In the genomic region with DNA sequence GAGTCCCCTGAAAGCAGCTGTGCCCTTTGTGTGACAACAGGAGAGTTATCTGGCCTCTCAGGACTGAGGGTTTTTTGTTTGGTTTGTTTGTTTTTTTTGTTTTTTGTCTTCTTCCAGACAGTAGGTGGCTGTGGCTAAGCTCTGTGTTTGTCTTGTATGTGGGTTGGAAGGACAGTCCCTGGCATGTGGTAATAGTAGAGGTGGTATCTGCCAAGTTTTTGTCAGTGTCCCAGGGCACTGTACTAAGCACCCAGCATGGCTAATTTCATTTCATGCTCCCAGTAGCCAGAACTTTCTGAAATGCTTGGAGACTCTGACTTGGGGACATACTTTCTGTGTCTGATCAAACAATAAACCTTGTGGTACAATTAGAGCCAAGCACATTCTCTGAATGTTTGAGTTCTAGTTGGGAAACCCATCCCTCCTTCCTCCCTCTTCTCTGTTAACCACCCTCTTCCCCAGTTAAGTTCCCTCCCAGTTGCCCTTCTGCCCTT, we compare ENCODE assay signal across 29 mouse cellular contexts.
DNase-seq lines count a peak whose midpoint lies in the region; ATAC-seq and TF ChIP-seq lines count a peak whose summit lies in the region.
"Had no signal": no experiment of that assay in that cellular context is flagged by ENCODE, and none has a peak within 500 bp of the region (broad histone marks: within the 10 kb centered on the region; RNA-seq: fewer than 3 reads in every experiment).

No protein-coding gene starts in this region.

- H3K4me1 ChIP-seq in liver, postnatal 0 days (ENCODE audit: insufficient read depth): 0 out of 2 replicates have a peak, but pooled peaks cover 3% of the 10 kb centered on the region
- H3K4me1 ChIP-seq: forebrain, embryonic 12.5 days; heart, embryonic 10.5 days; liver, embryonic 13.5 days; megakaryocyte, embryonic 14.5 days had no signal

- no peak for TF ChIP-seq CTCF in liver, postnatal 0 days (IDR thresholded peaks at IDR 0.05; ENCODE audit: low read depth)

- no peak overlapping the region for H3K9ac ChIP-seq in liver, postnatal 0 days (replicated peaks)
- H3K9ac ChIP-seq: embryonic facial prominence, embryonic 13.5 days; forebrain, embryonic 12.5 days; forebrain, postnatal 0 days; heart, embryonic 15.5 days; kidney, embryonic 15.5 days; limb, embryonic 12.5 days; liver, embryonic 13.5 days; lung, embryonic 14.5 days had no signal

- no peaks in the 10 kb centered on the region for H3K36me3 ChIP-seq in liver, postnatal 0 days (replicated peaks; ENCODE audit: insufficient read depth, low read length)
- H3K36me3 ChIP-seq: embryonic facial prominence, embryonic 13.5 days; forebrain, embryonic 12.5 days; heart, embryonic 10.5 days; heart, embryonic 15.5 days; kidney, embryonic 15.5 days; limb, embryonic 12.5 days; liver, embryonic 13.5 days had no signal

- no peak overlapping the region for H3K4me3 ChIP-seq in liver, postnatal 0 days (ENCODE audit: low read depth, low read length)
- H3K4me3 ChIP-seq: embryonic facial prominence, embryonic 13.5 days; erythroblast, embryonic 14.5 days; forebrain, embryonic 12.5 days; heart, embryonic 10.5 days; heart, embryonic 15.5 days; kidney, embryonic 15.5 days; limb, embryonic 12.5 days; liver, embryonic 13.5 days; megakaryocyte, embryonic 14.5 days had no signal

- DNase-seq in adrenal gland, postnatal 14 days: peak; percentile 11
- no peak for DNase-seq in adrenal gland, postnatal 4 days (ENCODE audit: low spot score in 2 of 2)
- no peak for DNase-seq in liver, postnatal 0 days
- DNase-seq in liver (no peak), adipocyte (ENCODE audit: low spot score) (peak; percentile 61)
- DNase-seq in skeletal muscle tissue, adult 2 months (ENCODE audit: low read depth, low spot score): peak; percentile 13
- DNase-seq: adrenal gland, adult 8-10 months; cerebellum, adult 8-10 months; forebrain, postnatal 0 days; kidney, adult 18-20 months; kidney, postnatal 25 days; liver, embryonic 13.5 days; lung, embryonic 14.5 days; lung, postnatal 4 days; midbrain, embryonic 14.5 days; right cerebral cortex, postnatal 25 days; thymus, adult 18-20 months; thymus, postnatal 36 days had no signal

- no peak overlapping the region for H3K27ac ChIP-seq in liver, postnatal 0 days (ENCODE audit: low read depth)
- H3K27ac ChIP-seq: embryonic facial prominence, embryonic 13.5 days; forebrain, embryonic 12.5 days; heart, embryonic 10.5 days; heart, embryonic 15.5 days; kidney, embryonic 15.5 days; limb, embryonic 12.5 days; liver, embryonic 13.5 days; stomach, postnatal 0 days had no signal

- no peaks in the 10 kb centered on the region for H3K9me3 ChIP-seq in liver, postnatal 0 days (ENCODE audit: low read length)
- H3K9me3 ChIP-seq: embryonic facial prominence, embryonic 13.5 days; forebrain, embryonic 12.5 days; heart, embryonic 10.5 days; heart, embryonic 15.5 days; kidney, embryonic 15.5 days; limb, embryonic 12.5 days; liver, embryonic 13.5 days had no signal

- ATAC-seq in liver, postnatal 0 days: peak; percentile 51; the same call in 1 of the 2 replicates
- ATAC-seq in erythroblast, adult 5-6 weeks (replicated peaks; ENCODE audit: low FRiP score, poor library complexity, severe bottlenecking): no peak
- ATAC-seq: forebrain, postnatal 0 days; hindbrain, embryonic 16.5 days had no signal

- TF ChIP-seq EP300 in liver, postnatal 0 days (IDR thresholded peaks at IDR 0.05; ENCODE audit: low read depth): no peak

- H3K27me3 ChIP-seq in liver, postnatal 0 days (ENCODE audit: insufficient read depth, low read length): no peaks in the 10 kb centered on the region
- H3K27me3 ChIP-seq: embryonic facial prominence, embryonic 13.5 days; forebrain, embryonic 12.5 days; heart, embryonic 15.5 days; kidney, embryonic 15.5 days; liver, embryonic 13.5 days; megakaryocyte, embryonic 14.5 days had no signal

- H3K4me2 ChIP-seq in liver, postnatal 0 days (ENCODE audit: low read depth, low read length): no peak overlapping the region
- H3K4me2 ChIP-seq: embryonic facial prominence, embryonic 13.5 days; forebrain, embryonic 12.5 days; heart, embryonic 15.5 days; kidney, embryonic 15.5 days; limb, embryonic 12.5 days; liver, embryonic 13.5 days; lung, embryonic 14.5 days had no signal

Comparison
In these comparisons a context has a peak if more than half of its experiments do, and no peak if none do; other contexts are left out.
1. DNase-seq: peak in adrenal gland, postnatal 14 days (single experiment), adipocyte (single experiment) and skeletal muscle tissue, adult 2 months (single experiment); none in adrenal gland, postnatal 4 days (0 of 2), liver, postnatal 0 days (single experiment) and liver (single experiment).